Mouse (Mus musculus) E14TG2a.4 (cell line): Measurements from ENCODE around the gene Inca1.

Experiments
- CTCF ChIP-seq: conservative IDR thresholded peaks from 2 replicates; pipeline ENCODE4 v1.5.1; 2014; ENCODE audit warnings: low read length
- NANOG ChIP-seq: IDR thresholded peaks from 2 replicates; pipeline ENCODE4 v1.6.1; 2014; ENCODE audit warnings: borderline replicate concordance, low read length, mixed read lengths
- POU5F1 ChIP-seq: IDR thresholded peaks from 2 replicates; pipeline ENCODE4 v1.6.1; 2014; ENCODE audit warnings: low read length, borderline replicate concordance

DNA sequence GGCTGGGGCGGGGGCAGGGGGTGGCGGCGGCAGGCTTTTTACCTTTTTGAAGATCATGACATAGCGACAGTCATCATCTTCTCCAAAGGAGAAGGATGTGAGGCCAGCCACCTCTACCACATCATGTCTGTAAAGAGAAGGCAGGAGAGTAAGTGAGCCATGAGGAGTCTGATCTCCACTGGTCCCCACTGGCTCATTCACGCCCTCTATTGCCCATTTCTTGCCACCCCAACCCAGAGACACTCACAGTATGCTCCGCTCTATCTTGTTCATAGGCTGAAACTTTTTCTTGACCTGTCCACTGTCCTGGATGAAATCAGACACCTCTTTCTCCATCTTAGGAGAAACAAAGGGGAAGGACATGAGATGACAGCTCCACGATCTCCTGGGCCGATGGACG is 35.2 kb downstream of the Inca1 start:
- TF ChIP-seq CTCF (no peak), POU5F1 (no peak), NANOG (no peak)
